Mouse (Mus musculus): ENCODE data around the gene Rap1gap2. TPM values are rescaled to one million over a fixed set of nuclear protein-coding genes. Genes with fewer than 3 reads are reported as not detected.
A peak's percentile ranks its signal among the peaks of the same experiment; 100 is the strongest.

The Rap1gap2 gene
- polyA plus RNA-seq, 1 experiment from 2014 or later, result 1.3 TPM

DNA sequence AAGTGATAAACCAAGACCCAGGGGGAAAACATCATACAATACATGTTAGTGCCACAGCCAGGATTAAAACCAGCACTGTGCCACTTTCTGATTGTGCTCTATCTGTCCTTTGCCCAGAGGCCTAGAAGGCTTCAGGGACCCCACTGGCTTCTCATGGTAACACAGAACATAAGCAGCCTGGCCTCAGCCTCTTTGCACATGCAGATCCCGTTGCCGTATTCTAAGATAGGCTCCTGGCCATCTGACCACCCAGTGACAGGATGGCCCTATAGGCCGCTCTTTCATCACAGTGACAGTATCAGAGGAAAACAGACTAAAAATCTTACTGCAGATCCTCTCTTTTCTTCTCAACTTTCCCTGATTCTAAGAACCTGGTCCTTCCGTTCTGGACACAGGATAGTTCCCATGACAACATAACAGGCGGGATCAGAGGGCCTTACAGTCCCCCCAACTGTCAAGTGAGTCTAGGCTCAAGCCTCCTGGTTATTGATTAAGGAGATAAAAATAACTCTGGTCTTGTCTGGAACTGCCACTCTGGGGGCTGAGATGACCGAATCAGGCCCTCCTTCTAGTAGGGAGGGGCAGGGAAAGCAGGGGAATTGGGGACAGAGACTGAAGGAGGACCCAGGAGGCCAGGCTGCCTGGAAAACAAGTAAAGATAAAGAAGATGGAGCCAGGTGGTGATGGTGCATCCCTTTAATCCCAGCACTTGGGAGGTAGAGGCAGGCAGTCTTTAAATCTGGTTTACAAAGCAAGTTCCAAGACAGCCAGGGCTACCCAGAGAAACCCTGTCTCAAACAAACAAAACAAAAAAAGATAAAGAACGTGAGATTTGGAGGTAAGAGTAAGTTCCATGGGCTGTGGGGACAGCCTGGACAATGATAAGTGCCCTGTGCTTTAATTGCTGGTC lies 21.4 kb upstream of the Rap1gap2 start:
- Histone ChIP-seq H3K27me3 (ENCODE audit: control insufficient read depth, insufficient read depth, low read length) (no peaks in the 10 kb centered on the region), H3K9me3 (ENCODE audit: control insufficient read depth, low read length) (no peaks in the 10 kb centered on the region), H3K4me3 (ENCODE audit: low read depth, low read length) (no peak overlapping the region), H3K4me1 (replicated peaks; ENCODE audit: control insufficient read depth, insufficient read depth, low read length) (no peaks in the 10 kb centered on the region), H3K27ac (ENCODE audit: low read depth, low read length) (no peak overlapping the region), H3K9ac (ENCODE audit: low read length) (no peak overlapping the region), H3K4me2 (ENCODE audit: low read depth, low read length, severe bottlenecking) (no peak overlapping the region), H3K36me3 (ENCODE audit: control insufficient read depth, insufficient read depth, low read length) (no peaks in the 10 kb centered on the region)
- no peak for ATAC-seq (replicated peaks; ENCODE audit: low FRiP score)
- DNase-seq (ENCODE audit: low spot score), result no peak
- 72% methylated on average over 7 of the region's 7 CpGs for WGBS

DNA sequence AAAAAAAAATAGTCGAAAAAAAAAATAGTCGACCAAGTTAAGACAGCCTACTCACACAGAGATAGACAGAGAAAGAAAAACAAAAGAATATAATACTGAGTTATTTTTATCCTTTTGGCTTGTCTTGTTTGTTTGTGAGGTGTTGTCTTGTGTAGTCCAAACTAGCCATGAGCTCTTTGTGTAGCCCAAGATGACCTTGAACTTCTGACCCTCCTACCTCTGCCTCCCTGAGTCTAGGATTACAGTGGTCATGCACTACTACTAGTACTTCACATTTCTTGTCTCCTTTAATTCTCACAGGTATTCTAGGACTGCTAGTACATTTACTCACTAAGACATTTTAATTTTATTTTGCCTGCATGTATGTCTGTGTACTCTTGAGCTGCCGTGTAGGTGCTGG lies 16.8 kb upstream of the Rap1gap2 start:
- Histone ChIP-seq H3K4me2 (ENCODE audit: low read depth, low read length, severe bottlenecking) (no peak overlapping the region), H3K36me3 (ENCODE audit: control insufficient read depth, insufficient read depth, low read length) (no peaks in the 10 kb centered on the region), H3K27ac (ENCODE audit: low read depth, low read length) (no peak overlapping the region), H3K4me1 (replicated peaks; ENCODE audit: control insufficient read depth, insufficient read depth, low read length) (no peaks in the 10 kb centered on the region), H3K9me3 (ENCODE audit: control insufficient read depth, low read length) (no peaks in the 10 kb centered on the region), H3K27me3 (ENCODE audit: control insufficient read depth, insufficient read depth, low read length) (no peaks in the 10 kb centered on the region), H3K9ac (ENCODE audit: low read length) (no peak overlapping the region), H3K4me3 (ENCODE audit: low read depth, low read length) (no peak overlapping the region)
- ATAC-seq (replicated peaks; ENCODE audit: low FRiP score) (no peak), DNase-seq (ENCODE audit: low spot score) (no peak)
- 94% methylated on average over 3 of the region's 3 CpGs for WGBS

GRCm38 (mm10) chr11:74625333-74625732 lies 14.6 kb upstream of the Rap1gap2 start:
- Histone ChIP-seq H3K4me3 (ENCODE audit: low read depth, low read length) (no peak overlapping the region), H3K4me2 (ENCODE audit: low read depth, low read length, severe bottlenecking) (no peak overlapping the region), H3K27ac (ENCODE audit: low read depth, low read length) (no peak overlapping the region), H3K4me1 (replicated peaks; ENCODE audit: control insufficient read depth, insufficient read depth, low read length) (no peaks in the 10 kb centered on the region), H3K36me3 (ENCODE audit: control insufficient read depth, insufficient read depth, low read length) (no peaks in the 10 kb centered on the region), H3K9me3 (ENCODE audit: control insufficient read depth, low read length) (no peaks in the 10 kb centered on the region), H3K27me3 (ENCODE audit: control insufficient read depth, insufficient read depth, low read length) (peaks cover 4% of the 10 kb centered on the region), H3K9ac (ENCODE audit: low read length) (no peak overlapping the region)
- ATAC-seq (replicated peaks; ENCODE audit: low FRiP score), result no peak
- DNase-seq (ENCODE audit: low spot score), result no peak

GRCm38 (mm10) chr11:74623693-74624092 lies 13.0 kb upstream of the Rap1gap2 start:
- Histone ChIP-seq H3K9ac (ENCODE audit: low read length) (no peak overlapping the region), H3K4me1 (replicated peaks; ENCODE audit: control insufficient read depth, insufficient read depth, low read length) (0 out of 2 replicates have a peak, but pooled peaks cover 2% of the 10 kb centered on the region), H3K4me3 (ENCODE audit: low read depth, low read length) (no peak overlapping the region), H3K9me3 (ENCODE audit: control insufficient read depth, low read length) (no peaks in the 10 kb centered on the region), H3K27ac (ENCODE audit: low read depth, low read length) (no peak overlapping the region), H3K27me3 (ENCODE audit: control insufficient read depth, insufficient read depth, low read length) (peaks cover 12% of the 10 kb centered on the region), H3K36me3 (ENCODE audit: control insufficient read depth, insufficient read depth, low read length) (no peaks in the 10 kb centered on the region), H3K4me2 (ENCODE audit: low read depth, low read length, severe bottlenecking) (no peak overlapping the region)
- no peak for DNase-seq (ENCODE audit: low spot score)
- ATAC-seq (replicated peaks; ENCODE audit: low FRiP score), result no peak
- WGBS, result 87% methylated on average over 6 of the region's 6 CpGs

DNA sequence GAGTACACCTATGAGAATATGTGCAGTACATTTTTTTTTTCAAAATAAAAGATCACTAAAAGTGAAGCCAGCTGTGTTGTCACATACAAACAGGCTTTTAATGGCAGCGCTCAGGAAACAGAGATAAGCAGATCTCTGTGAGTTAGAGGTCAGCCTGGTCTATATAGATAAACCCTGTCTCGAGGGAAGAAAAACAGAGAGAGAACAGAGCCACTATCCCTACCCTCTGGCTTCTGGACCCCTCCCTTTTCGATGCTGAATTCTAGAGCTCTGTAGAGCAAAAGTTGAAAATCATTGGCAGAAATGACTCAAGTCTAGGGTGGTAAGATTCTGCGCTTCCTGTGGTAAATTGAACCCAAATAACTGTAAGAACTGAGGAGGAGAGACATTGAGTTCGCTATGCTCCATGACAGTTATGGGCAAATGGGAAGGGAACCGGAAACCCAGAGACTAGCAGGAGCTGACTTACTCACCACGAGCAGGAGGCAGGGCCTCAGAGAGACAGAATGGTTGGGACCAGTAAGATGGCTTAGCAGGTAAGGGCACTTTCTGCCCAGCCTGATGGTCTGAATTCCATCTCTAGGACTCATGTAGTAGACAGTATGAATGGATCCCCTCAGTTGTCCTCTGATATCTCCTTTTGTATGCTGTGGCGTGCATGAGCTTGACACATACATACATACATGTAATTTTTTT lies 11.4 kb upstream of the Rap1gap2 start:
- 82% methylated on average over 8 of the region's 8 CpGs for WGBS
- Histone ChIP-seq H3K27ac (ENCODE audit: low read depth, low read length) (no peak overlapping the region), H3K4me2 (ENCODE audit: low read depth, low read length, severe bottlenecking) (no peak overlapping the region), H3K36me3 (ENCODE audit: control insufficient read depth, insufficient read depth, low read length) (no peaks in the 10 kb centered on the region), H3K4me3 (ENCODE audit: low read depth, low read length) (no peak overlapping the region), H3K9ac (ENCODE audit: low read length) (no peak overlapping the region), H3K27me3 (ENCODE audit: control insufficient read depth, insufficient read depth, low read length) (peaks cover 12% of the 10 kb centered on the region), H3K4me1 (replicated peaks; ENCODE audit: control insufficient read depth, insufficient read depth, low read length) (0 out of 2 replicates have a peak, but pooled peaks cover 2% of the 10 kb centered on the region), H3K9me3 (ENCODE audit: control insufficient read depth, low read length) (no peaks in the 10 kb centered on the region)
- ATAC-seq (replicated peaks; ENCODE audit: low FRiP score), result no peak
- no peak for DNase-seq (ENCODE audit: low spot score)

DNA sequence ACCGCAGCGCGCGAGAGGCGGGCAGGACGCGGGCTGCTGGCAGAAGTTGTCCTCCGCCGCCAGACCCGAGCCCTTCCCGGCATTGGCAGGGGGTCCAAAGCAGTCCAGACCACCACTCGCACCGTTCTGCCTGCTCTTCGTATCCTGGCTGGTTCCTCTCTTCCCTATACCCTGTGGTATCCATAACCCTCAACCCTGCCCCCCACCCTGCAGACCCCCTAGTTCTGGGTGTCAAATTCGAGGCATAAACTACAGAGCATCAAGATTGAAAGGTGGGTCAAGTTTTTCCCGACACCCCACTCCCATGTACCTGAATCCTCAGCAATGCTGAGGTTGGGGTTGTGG lies 9.2 kb upstream of the Rap1gap2 start:
- no peaks in the 10 kb centered on the region for H3K36me3 ChIP-seq (ENCODE audit: control insufficient read depth, insufficient read depth, low read length)
- no peaks in the 10 kb centered on the region for H3K9me3 ChIP-seq (ENCODE audit: control insufficient read depth, low read length)
- peak overlapping the region; percentile 34 for H3K4me3 ChIP-seq (ENCODE audit: low read depth, low read length)
- WGBS, result 1% methylated on average over 16 of the region's 16 CpGs
- 0 out of 2 replicates have a peak, but pooled peaks cover 2% of the 10 kb centered on the region for H3K4me1 ChIP-seq (replicated peaks; ENCODE audit: control insufficient read depth, insufficient read depth, low read length)
- ATAC-seq (replicated peaks; ENCODE audit: low FRiP score), result no peak; the same call in 1 of the 2 replicates
- H3K27me3 ChIP-seq (ENCODE audit: control insufficient read depth, insufficient read depth, low read length), result peaks cover 12% of the 10 kb centered on the region
- H3K9ac ChIP-seq (ENCODE audit: low read length), result peak overlapping the region; percentile 40; the same call in 1 of the 2 replicates
- peak overlapping the region; percentile 48 for H3K4me2 ChIP-seq (ENCODE audit: low read depth, low read length, severe bottlenecking)
- H3K27ac ChIP-seq (ENCODE audit: low read depth, low read length), result no peak overlapping the region
- no peak for DNase-seq (ENCODE audit: low spot score)

GRCm38 (mm10) chr11:74619201-74619955 lies 8.7 kb upstream of the Rap1gap2 start, which contains the start of gene Ccdc92b:
Gene Ccdc92b, plus strand, starts transcription at chr11:74619605.
- peaks cover 12% of the 10 kb centered on the region for H3K27me3 ChIP-seq (ENCODE audit: control insufficient read depth, insufficient read depth, low read length)
- H3K27ac ChIP-seq (ENCODE audit: low read depth, low read length), result no peak within 1 kb of the TSS
- under 1% methylated on average over 56 of the region's 63 CpGs for WGBS

DNA sequence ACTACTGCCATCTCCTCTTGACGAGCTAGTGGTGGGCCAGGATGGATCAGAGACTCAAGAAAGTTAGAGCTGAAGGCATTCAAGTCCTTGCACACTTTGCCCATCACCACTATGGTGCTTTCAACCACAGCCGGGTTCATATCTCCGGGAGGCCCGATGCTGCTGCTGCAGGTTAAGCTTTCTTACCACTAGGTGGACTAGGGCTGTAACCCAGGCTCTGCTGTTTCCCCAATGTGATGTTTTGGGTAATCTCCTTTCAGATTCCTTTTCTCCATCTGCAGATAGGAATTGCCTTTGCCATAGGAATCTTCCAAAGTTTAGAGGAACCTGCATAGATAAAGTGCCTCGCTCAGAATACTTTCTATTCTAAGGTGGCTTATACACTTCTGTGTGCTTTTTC lies 4.9 kb upstream of the Rap1gap2 start:
- H3K4me3 ChIP-seq (ENCODE audit: low read depth, low read length), result no peak overlapping the region
- peaks cover 23% of the 10 kb centered on the region for H3K27me3 ChIP-seq (ENCODE audit: control insufficient read depth, insufficient read depth, low read length)
- ATAC-seq (replicated peaks; ENCODE audit: low FRiP score) (no peak), DNase-seq (ENCODE audit: low spot score) (no peak)
- H3K4me1 ChIP-seq (replicated peaks; ENCODE audit: control insufficient read depth, insufficient read depth, low read length), result peaks cover 6% of the 10 kb centered on the region; the same call in 1 of the 2 replicates
- no peaks in the 10 kb centered on the region for H3K36me3 ChIP-seq (ENCODE audit: control insufficient read depth, insufficient read depth, low read length)
- H3K27ac ChIP-seq (ENCODE audit: low read depth, low read length), result no peak overlapping the region
- H3K9me3 ChIP-seq (ENCODE audit: control insufficient read depth, low read length), result no peaks in the 10 kb centered on the region
- no peak overlapping the region for H3K9ac ChIP-seq (ENCODE audit: low read length)
- no peak overlapping the region for H3K4me2 ChIP-seq (ENCODE audit: low read depth, low read length, severe bottlenecking)
- 59% methylated on average over 5 of the region's 5 CpGs for WGBS

More at GRCm38 (mm10) chr11:74619201-74619955, 8.7 kb upstream of the Rap1gap2 start, which contains the start of gene Ccdc92b:
- Histone ChIP-seq H3K9me3 (ENCODE audit: control insufficient read depth, low read length) (no peaks in the 10 kb centered on the region), H3K36me3 (ENCODE audit: control insufficient read depth, insufficient read depth, low read length) (no peaks in the 10 kb centered on the region), H3K4me3 (ENCODE audit: low read depth, low read length) (peak within 1 kb of the TSS; percentile 34), H3K4me2 (ENCODE audit: low read depth, low read length, severe bottlenecking) (peak within 1 kb of the TSS; percentile 48), H3K4me1 (replicated peaks; ENCODE audit: control insufficient read depth, insufficient read depth, low read length) (0 out of 2 replicates have a peak, but pooled peaks cover 2% of the 10 kb centered on the region), H3K9ac (ENCODE audit: low read length) (peak within 1 kb of the TSS; percentile 40; the same call in 1 of the 2 replicates)
- peak; percentile 94 for DNase-seq (ENCODE audit: low spot score)
- ATAC-seq (replicated peaks; ENCODE audit: low FRiP score), result peak; percentile 80

Measured in forebrain, embryonic 11.5 days (tissue).